Mouse (Mus musculus) liver, embryonic 11.5 days (tissue): ENCODE measurements around the gene Yeats2. TPM values are rescaled to one million over a fixed set of nuclear protein-coding genes. Genes with fewer than 3 reads are reported as not detected.
A peak's percentile ranks its signal among the peaks of the same experiment; 100 is the strongest.

Experiments
- ATAC-seq: fragments of 200-750 bp; cut with Nextera tagmentation; replicated peaks from 2 replicates; pipeline ENCODE4 v1.8.0; 2017; ENCODE audit warnings: moderate number of reproducible peaks, mild to moderate bottlenecking, moderate TSS enrichment, moderate library complexity; ENCODE audit not compliant: low FRiP score
- DNase-seq: peaks from one replicate; pipeline ENCODE4 v3.0.0-alpha.2; 2017; ENCODE audit warnings: low spot score
- H3K27ac ChIP-seq: fragments of 300-500 bp; sonication (generic); 2 replicates; pipeline ENCODE4 v1.5.1; 2014; ENCODE audit warnings: mild to moderate bottlenecking, low read depth, low read length, control low read depth
- H3K27me3 ChIP-seq: fragments of 300-500 bp; sonication (generic); replicated peaks from 2 replicates; pipeline ENCODE4 v1.6.1; 2014; ENCODE audit warnings: low read length, mixed read lengths; ENCODE audit not compliant: control insufficient read depth, insufficient read depth
- H3K36me3 ChIP-seq: fragments of 300-500 bp; sonication (generic); 2 replicates; pipeline ENCODE4 v1.6.1; 2014; ENCODE audit warnings: mild to moderate bottlenecking, low read length, moderate library complexity, mixed read lengths; ENCODE audit not compliant: control insufficient read depth, insufficient read depth
- H3K4me1 ChIP-seq: fragments of 300-500 bp; sonication (generic); replicated peaks from 2 replicates; pipeline ENCODE4 v1.6.1; 2014; ENCODE audit warnings: low read length, mixed read lengths; ENCODE audit not compliant: control insufficient read depth, insufficient read depth
- H3K4me2 ChIP-seq: fragments of 300-500 bp; sonication (generic); 2 replicates; pipeline ENCODE4 v1.6.1; 2014; ENCODE audit warnings: mild to moderate bottlenecking, control low read depth, moderate library complexity
- H3K4me3 ChIP-seq: fragments of 300-500 bp; sonication (generic); 2 replicates; pipeline ENCODE4 v1.5.1; 2014; ENCODE audit warnings: low read depth, low read length, control low read depth
- H3K9ac ChIP-seq: fragments of 300-500 bp; sonication (generic); 2 replicates; pipeline ENCODE4 v1.6.1; 2014; ENCODE audit warnings: low read depth, low read length, control low read depth
- H3K9me3 ChIP-seq: fragments of 300-500 bp; sonication (generic); 2 replicates; pipeline ENCODE4 v1.6.1; 2016; ENCODE audit warnings: low read length, inconsistent platforms, mixed read lengths; ENCODE audit not compliant: control insufficient read depth
- WGBS: fragments of 180-500 bp; shearing (Covaris S2); extraction: QIAGEN DNeasy Blood & Tissue Kit; methylation state at CpG from one replicate; pipeline ENCODE4 v1.1.7; 2014; 5-methylcytosine and 5-hydroxymethylcytosine counted together
- polyA plus RNA-seq: library from polyadenylated mRNA; unstranded; fragments of >200 nt; fragmentation: Nextera tagmentation; extraction: Ambion mirVana; gene quantifications from 2 replicates; pipeline ENCODE4 v1.2.1, GENCODE M21; 2014

The Yeats2 gene
- 26.3 and 26.8 TPM in 2 replicates for polyA plus RNA-seq

- peak; percentile 91 for ATAC-seq
Observed at GRCm38 (mm10) chr16:20140772-20141531, at the start of gene Yeats2. Yeats2 (plus strand) TSS chr16:20141063.

GRCm38 (mm10) chr16:20095966-20096365 lies 44.9 kb upstream of the Yeats2 start:
- Histone ChIP-seq H3K36me3 (no peaks in the 10 kb centered on the region), H3K9ac (no peak overlapping the region), H3K4me2 (no peak overlapping the region), H3K27ac (no peak overlapping the region), H3K27me3 (no peaks in the 10 kb centered on the region), H3K4me1 (no peaks in the 10 kb centered on the region), H3K9me3 (no peaks in the 10 kb centered on the region), H3K4me3 (no peak overlapping the region)
- no peak for ATAC-seq
- whole genome bisulfite sequencing: 86% methylated on average over 2 of the region's 2 CpGs
- no peak for DNase-seq

More at GRCm38 (mm10) chr16:20140772-20141531, at the start of gene Yeats2:
- peaks cover 12% of the 10 kb centered on the region; the same call in 1 of the 2 replicates for H3K4me1 ChIP-seq
- H3K27ac ChIP-seq: peak within 1 kb of the TSS; percentile 79
- under 1% methylated on average over 91 of the region's 92 CpGs for WGBS
- DNase-seq: peak; percentile 86
- no peaks in the 10 kb centered on the region for H3K27me3 ChIP-seq
- H3K9me3 ChIP-seq: no peaks in the 10 kb centered on the region
- H3K4me3 ChIP-seq: peak within 1 kb of the TSS; percentile 78
- H3K4me2 ChIP-seq: peak within 1 kb of the TSS; percentile 75
- H3K9ac ChIP-seq: peak within 1 kb of the TSS; percentile 77
- H3K36me3 ChIP-seq: peaks cover 7% of the 10 kb centered on the region

- ATAC-seq (peak; percentile 91), DNase-seq (peak; percentile 87)
- peak within 1 kb of the TSS; percentile 92 for H3K27ac ChIP-seq
- no peaks in the 10 kb centered on the region for H3K9me3 ChIP-seq
- no peaks in the 10 kb centered on the region for H3K27me3 ChIP-seq
- H3K9ac ChIP-seq: peak within 1 kb of the TSS; percentile 83
- peak within 1 kb of the TSS; percentile 92 for H3K4me3 ChIP-seq
- no peaks in the 10 kb centered on the region for H3K4me1 ChIP-seq
- WGBS: 1% methylated on average over 29 of the region's 29 CpGs
- peak within 1 kb of the TSS; percentile 87 for H3K4me2 ChIP-seq
- H3K36me3 ChIP-seq: no peaks in the 10 kb centered on the region
Observed at GRCm38 (mm10) chr16:20097069-20097710, 43.7 kb upstream of the Yeats2 start, which contains the start of gene Klhl24. Klhl24 (plus strand) TSS chr16:20097542.

- DNase-seq (peak; percentile 94), ATAC-seq (peak; percentile 93)
- Histone ChIP-seq H3K36me3 (0 out of 2 replicates have a peak, but pooled peaks cover 2% of the 10 kb centered on the region), H3K4me3 (peak overlapping the region; percentile 92), H3K9me3 (no peaks in the 10 kb centered on the region), H3K27ac (peak overlapping the region; percentile 92), H3K4me1 (no peaks in the 10 kb centered on the region), H3K9ac (peak overlapping the region; percentile 83), H3K27me3 (no peaks in the 10 kb centered on the region), H3K4me2 (peak overlapping the region; percentile 87)
- under 1% methylated on average over 61 of the region's 61 CpGs for WGBS
Observed at GRCm38 (mm10) chr16:20097711-20098374, 43.0 kb upstream of the Yeats2 start.

- H3K4me2 ChIP-seq: peak overlapping the region; percentile 87
- peak overlapping the region; percentile 92; the same call in 1 of the 2 replicates for H3K27ac ChIP-seq
- no peaks in the 10 kb centered on the region for H3K27me3 ChIP-seq
- peaks cover 5% of the 10 kb centered on the region for H3K36me3 ChIP-seq
- H3K4me3 ChIP-seq: peak overlapping the region; percentile 92
- WGBS: 4% methylated on average over 4 of the region's 4 CpGs
- ATAC-seq (no peak), DNase-seq (no peak)
- peaks cover 2% of the 10 kb centered on the region; the same call in 1 of the 2 replicates for H3K9me3 ChIP-seq
- no peaks in the 10 kb centered on the region for H3K4me1 ChIP-seq
- H3K9ac ChIP-seq: peak overlapping the region; percentile 83
Observed at GRCm38 (mm10) chr16:20098375-20098727, 42.5 kb upstream of the Yeats2 start.

GRCm38 (mm10) chr16:20098866-20099629 lies 41.8 kb upstream of the Yeats2 start:
- 87% methylated on average over 6 of the region's 6 CpGs for WGBS
- DNase-seq: no peak

GRCm38 (mm10) chr16:20106996-20107395 lies 33.9 kb upstream of the Yeats2 start:
- no peaks in the 10 kb centered on the region for H3K4me1 ChIP-seq
- peaks cover 22% of the 10 kb centered on the region for H3K36me3 ChIP-seq
- peaks cover 6% of the 10 kb centered on the region; the same call in 1 of the 2 replicates for H3K9me3 ChIP-seq
- no peak overlapping the region for H3K27ac ChIP-seq
- H3K4me3 ChIP-seq: no peak overlapping the region
- no peaks in the 10 kb centered on the region for H3K27me3 ChIP-seq
- DNase-seq: no peak
- no peak overlapping the region for H3K9ac ChIP-seq
- H3K4me2 ChIP-seq: no peak overlapping the region
- WGBS: 90% methylated on average over 8 of the region's 8 CpGs
- ATAC-seq: no peak

More at GRCm38 (mm10) chr16:20098866-20099629, 41.8 kb upstream of the Yeats2 start:
- Histone ChIP-seq H3K36me3 (peaks cover 8% of the 10 kb centered on the region), H3K4me2 (peak overlapping the region; percentile 87; the same call in 1 of the 2 replicates), H3K4me3 (no peak overlapping the region), H3K4me1 (no peaks in the 10 kb centered on the region), H3K9me3 (peaks cover 4% of the 10 kb centered on the region; the same call in 1 of the 2 replicates), H3K27me3 (no peaks in the 10 kb centered on the region), H3K27ac (no peak overlapping the region), H3K9ac (no peak overlapping the region)
- no peak for ATAC-seq

GRCm38 (mm10) chr16:20108961-20109360 lies 31.9 kb upstream of the Yeats2 start:
- Histone ChIP-seq H3K36me3 (peaks cover 14% of the 10 kb centered on the region), H3K27ac (no peak overlapping the region), H3K4me2 (no peak overlapping the region), H3K9ac (no peak overlapping the region), H3K4me1 (no peaks in the 10 kb centered on the region), H3K9me3 (peaks cover 3% of the 10 kb centered on the region; the same call in 1 of the 2 replicates), H3K27me3 (no peaks in the 10 kb centered on the region), H3K4me3 (no peak overlapping the region)
- ATAC-seq: no peak
- no peak for DNase-seq
- WGBS: 86% methylated on average over 6 of the region's 6 CpGs
